Mouse (Mus musculus) adrenal gland, postnatal 4 days (tissue): ENCODE measurements at regions not wholly inside any gene's neighbourhood (a gene's known extent, or its start where the extent isn't known, plus 50 kb on each side); places are given as distances from the start of the nearest gene placed in this dataset.
"Not testable (repeated sequence)": the region's sequence is repeated elsewhere in the genome, so short reads cannot be mapped to it uniquely, and the experiment has no call there.

Experiments
- DNase-seq, 2 experiments: peaks; one replicate each; pipeline ENCODE4 v3.0.0; 2021 to 2022; ENCODE audit warnings: low spot score in 2 of 2, mixed read lengths in 2 of 2

DNA sequence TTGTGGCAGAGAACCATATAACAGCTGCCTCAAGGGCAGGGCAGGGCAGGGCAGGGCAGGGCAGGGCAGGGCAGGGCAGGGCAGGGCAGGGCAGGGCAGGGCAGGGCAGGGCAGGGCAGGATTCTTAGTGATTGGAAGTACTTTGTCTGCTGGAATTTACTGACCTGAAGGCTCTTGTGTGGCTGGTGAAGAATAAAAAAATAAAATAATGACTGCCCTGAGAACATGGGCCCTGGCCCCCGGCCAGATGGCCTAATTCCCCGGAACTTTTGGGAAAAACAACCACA, 169.3 kb downstream of the Qk start:
- DNase-seq = not testable (repeated sequence)

DNA sequence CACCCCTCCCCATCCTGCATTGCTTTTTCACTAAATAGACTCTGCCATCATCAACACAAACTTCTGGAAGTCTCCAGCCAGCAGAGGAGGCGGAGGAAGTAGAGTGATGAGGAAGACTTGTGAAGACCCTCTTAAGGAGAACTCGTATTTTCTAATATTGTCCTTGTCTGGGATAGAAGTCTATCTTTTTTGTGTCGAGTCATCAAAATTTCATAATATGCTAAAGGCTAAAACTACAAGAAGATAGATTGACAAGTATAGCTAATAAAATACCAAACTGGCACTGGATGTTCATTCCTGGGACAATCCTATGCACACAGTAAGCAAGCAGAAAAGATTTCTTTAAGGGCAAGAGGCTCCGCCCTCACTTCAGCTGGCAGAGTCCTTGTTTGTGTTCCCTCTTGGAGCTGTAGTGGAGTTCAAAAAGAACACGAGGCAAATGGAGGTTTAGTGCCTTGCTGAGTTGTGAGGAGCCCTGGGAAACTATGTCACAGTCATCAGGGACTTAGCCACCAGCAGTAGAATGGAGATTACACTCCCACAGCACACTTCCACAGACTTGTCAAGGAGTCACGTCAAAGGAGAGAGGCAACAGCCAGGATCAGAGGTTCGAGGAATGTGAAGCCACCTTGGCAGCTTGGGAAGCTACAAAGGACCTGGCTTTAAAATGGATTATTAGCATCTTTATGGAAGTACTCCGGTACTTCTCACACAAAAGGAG, 169.8 kb downstream of the Qk start:
- DNase-seq = no peak

DNA sequence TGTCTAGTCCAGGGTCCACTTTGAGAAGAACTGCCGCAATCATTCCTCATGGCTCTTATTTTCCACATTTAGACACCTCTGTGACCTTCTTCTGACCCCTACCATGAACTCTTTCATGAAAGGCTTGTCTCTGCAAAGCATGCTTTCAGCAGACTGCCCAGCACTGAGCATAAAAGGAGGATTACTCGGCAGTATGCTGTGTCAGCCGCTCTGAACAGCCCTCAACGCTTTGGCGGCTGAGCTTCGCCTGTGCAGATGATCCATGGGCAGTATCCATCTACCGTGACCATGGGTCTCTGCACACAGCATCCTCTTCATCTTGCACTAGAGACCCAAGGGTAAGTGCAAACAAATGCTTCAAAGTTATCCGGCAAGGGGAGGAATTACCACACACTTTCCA, 172.5 kb downstream of the Qk start:
- no peak for DNase-seq

DNA sequence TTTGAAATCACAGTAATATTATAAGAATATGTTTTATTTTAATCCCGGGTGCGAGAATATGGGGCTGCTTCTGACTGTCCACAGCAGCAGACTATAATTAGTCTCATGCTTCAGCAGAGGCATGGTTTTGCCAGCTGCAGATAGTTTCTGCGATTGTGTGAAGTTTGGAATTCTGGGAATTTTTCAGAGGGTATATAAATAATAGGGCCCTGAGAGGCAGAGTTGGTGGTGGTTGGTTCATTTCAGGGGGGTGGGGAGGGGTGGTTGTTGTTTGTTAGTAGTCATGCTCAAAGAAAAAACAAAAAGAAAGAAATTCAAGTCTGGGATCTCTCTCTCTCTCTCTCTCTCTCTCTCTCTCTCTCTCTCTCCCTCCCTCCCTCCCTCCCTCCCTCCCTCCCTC, 173.1 kb downstream of the Qk start:
- no peak for DNase-seq

DNA sequence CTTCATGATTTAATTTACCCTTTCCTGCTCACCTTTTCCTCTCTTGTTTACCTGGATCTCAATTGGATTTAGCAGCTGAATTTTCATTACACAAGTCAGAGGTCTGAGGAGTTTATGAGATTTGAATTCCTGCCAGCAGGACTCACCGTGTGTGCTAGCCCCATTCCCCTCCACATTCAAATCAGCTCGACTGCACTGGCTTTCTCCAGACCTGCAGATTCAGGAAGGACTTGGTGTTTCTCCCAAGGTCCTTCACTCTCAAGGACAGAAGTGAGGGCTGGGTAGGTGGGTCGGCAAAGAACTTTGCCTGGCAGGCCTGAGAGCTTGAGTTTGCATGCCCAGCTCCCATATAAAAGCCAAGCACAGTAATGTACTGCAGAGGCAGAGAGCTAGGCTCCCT, 180.8 kb downstream of the Qk start:
- DNase-seq = no peak

DNA sequence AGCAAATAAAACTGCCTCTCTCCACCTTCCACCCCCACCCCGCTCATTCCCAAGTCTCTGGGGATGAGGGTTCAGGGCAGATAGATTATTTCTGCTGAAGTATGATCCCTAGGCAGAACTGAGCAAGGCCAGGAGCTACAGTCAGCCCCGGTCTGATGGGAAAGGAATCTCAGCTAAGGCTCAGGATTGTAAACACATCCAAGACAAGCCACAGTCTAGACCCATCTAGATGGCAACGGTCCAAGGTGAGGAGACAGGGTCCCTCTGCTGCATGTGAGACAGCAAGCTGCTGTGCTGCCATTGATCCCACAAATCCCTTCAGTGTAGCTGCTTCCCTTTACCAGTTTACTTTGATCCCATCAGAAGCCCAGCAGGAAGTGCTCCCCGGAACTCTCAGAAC, 181.3 kb downstream of the Qk start:
- DNase-seq = no peak

DNA sequence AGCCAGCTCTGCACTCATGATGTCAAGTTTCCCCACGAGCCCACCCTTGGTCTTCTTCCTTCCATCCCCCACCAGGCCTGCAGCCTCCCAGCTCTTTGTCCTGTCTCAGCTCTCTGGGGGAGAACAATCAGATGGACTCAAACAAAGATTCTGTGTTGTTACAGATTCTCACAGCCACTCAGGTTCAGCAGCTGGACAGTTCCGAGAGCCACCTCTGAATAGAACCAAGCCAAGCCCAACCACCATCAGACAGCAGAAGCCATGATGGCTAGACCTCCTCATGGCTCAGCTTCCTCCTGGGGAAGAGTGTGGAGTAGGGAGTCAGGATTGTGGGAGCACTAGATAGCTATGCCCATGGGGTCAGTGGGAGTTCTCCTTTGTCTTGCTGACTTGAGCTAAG, 184.5 kb downstream of the Qk start:
- no peak for DNase-seq

DNA sequence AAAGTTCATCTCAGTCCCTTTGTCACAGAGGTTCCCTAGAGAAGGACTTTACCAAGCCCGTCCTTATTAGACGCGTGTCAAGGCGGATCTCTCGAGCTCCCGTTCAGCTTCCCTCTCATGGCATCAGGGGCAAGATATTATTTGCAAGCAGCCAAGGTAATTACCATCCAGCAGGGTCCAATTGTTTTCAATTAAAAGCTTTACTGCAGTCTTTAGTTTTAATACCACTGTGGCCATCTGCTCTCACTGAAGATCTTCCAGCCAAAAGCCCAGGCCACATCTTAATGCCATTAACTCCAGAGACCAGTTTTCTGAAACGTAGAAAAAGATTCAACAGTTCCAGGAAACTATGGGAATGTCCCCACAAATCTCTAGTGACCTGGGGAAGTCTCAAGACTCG, 191.1 kb downstream of the Qk start:
- DNase-seq = no peak

DNA sequence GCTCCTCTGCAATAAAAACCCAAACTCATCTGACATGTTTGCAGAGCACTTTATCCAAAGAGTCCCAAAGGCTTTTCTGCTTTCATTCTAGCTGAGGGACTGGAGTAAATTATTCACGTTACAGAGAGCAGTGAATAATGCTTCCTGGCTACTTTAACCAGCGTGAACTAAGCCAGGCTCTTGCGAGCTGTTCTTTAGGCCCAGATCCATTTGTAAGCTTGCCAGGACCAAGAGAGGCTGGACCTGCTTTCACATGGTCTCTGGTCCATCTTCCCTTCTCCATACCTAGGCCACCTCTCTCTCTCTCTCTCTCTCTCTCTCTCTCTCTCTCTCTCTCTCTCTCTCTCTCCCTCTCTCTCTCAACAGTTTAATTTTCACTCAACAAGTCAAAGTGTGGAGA, 197.2 kb downstream of the Qk start:
- no peak for DNase-seq

DNA sequence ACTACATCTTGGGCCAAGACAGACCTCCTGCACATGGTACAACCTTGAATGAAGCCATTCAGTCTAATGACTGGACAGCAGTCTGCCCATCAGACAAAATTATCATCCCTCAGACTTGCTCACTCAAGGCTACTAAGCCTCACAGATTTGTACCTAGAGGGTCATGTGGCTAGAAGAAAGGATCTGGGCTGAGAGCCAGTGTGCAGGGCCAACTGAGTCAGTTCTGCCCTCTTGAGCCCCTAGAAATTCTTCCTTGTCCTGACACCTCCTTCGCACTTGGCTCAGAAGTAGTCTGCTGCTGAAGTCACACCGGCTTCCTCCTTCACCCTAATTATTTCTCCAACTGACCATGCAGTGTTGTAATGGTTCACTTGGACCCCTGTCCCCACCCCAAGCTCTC, 207.5 kb downstream of the Qk start:
- no peak for DNase-seq

DNA sequence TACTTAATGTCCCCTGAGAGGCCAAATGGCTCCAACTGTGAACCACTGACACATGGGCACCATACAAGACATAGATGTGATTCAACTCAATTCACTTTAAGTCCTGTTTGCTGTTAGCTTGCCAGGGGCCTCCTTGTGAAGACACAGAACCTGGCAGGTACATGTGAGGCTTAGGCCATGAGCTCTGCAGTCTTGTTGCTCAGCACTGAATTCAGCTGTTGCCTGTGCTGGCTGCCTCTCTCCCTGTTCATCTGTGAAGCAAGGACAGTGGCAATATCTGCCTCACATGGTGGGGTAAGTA, 209.3 kb downstream of the Qk start:
- DNase-seq = no peak

DNA sequence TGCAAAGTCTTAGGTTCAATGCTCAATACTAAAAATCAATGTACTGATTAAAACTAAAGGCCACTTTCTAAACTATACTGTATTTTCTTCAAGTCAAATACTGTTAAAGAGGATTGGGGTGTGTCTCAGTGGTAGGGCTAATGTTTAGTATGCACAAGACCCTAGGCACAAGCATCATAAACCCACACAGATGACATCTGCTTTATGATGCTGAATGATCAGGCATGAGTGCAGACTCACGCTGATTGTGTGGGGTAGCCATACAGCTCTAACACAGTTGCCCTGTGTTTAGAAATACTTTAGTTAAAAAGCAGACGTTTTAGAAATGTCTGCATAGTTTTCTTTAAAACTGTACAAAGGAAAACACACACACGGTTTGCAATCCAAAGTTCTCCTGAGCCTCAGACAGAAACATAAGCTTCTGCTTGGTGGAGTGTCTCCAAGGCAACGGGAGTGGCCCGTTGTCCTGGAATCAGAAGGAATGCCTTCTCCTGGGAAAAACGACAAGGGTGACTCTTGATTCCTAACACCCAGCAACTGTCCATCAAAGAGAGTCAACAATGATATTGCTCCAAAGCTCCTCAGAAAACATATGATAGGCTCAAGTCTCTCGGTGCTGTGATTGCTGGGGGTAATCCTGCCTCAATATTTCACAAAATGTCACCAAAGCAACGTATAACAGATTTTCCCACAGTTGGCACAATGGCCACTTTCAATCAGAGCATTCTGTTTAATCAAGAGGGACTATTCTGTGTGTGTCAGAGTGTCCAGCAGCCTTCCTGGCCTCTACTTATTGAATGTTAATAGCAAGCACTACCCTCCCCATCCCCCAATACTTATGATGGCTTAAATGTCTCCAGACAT, 209.9 kb downstream of the Qk start:
- DNase-seq = no peak

DNA sequence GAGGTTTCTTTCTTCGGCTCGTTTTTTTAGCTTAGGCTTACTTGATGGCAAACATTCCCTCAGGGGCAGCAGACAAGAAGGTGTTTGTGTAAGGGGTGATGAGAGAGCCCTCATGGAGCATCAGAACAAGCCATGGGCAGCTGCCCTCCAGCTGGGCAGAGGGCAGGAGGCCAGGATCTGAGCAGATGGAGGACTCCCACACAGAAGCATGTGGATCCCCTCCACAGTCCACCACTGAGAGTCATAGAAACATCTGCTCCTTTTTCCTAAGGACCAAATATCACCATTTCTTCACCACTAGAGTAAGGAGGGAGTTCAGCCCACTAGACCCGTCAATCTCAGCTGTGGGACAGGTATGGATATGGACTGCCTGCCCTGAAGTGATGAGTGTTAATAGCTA, 214.4 kb downstream of the Qk start:
- no peak for DNase-seq

DNA sequence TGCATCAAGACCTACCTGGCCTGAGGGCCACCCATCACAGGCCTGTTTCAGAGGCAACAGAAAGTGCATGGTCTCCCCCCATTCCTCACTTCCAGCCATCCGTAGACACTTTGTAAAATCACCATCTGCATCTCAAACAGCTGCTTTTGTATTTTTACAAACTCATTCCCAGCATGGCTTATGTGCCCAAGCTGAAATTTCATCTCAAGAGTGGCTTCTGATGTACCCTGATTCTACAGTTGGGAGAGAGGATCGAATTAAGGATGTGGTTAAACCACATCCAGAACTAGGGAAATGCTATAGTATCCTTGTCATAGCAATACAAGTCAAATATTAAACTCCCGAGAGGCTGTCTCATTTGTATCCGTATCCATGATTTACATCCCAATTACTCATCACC, 221.5 kb downstream of the Qk start:
- no peak for DNase-seq

DNA sequence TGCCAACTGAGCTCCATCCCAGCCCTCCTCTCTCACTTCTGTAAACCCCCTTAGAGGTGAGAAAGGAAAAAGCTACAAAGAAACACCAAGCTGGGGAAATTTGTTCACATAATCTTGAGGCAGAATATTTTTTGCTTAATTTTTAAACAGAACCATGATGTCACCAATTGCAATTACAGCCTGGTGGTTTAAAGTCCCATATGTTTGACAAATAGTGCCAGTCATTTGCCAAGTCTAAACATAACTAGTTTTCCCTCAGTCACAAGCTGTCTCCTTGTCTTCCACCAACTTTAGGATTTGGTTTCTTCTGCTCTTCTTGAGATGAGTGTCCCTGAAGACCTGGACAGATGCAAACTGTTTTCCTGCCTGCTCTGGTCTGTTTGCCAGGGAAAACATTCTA, 222.0 kb downstream of the Qk start:
- no peak for DNase-seq

DNA sequence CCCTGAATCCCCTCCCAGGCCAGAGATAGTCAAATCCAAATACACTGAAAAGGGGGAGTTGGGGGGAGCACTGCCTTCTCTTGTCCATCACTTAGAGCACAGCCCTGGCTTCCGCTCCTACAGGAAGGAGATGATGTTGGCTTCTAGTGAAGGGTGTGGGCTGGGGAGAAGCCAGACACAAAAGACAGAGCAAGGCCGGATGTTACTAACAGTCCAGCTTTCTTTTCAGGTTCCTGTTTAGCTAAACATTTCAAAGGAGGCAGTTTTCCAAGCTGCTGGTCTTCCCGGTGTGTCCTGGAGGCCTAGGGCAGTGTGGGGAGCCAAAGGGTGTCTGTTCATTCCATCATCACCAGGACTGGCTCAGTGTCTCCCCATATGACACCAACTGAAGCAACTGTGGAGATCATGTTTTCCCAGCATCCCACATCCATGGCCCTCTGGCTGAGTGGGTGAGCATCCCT, 223.8 kb downstream of the Qk start:
- DNase-seq = no peak

DNA sequence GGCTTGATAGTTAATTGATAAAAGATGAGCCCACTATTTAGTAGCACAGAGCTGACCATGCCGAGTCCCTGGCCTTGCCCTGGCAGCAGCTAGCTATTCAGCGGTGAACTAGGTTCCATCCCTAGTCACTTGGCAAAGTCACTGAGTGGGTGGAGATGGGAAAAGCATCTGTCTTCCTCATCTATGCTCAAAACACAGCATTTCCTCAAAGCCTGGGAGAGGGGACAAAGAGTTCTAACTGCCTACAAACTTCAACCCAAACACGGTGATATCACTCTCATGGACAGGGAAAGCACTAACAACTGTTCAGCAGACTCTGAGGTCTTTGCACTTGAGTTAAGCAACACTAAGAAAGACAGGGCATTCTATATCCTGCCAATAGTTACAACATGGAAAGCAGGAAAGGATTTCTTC, 225.5 kb downstream of the Qk start:
- DNase-seq = no peak

DNA sequence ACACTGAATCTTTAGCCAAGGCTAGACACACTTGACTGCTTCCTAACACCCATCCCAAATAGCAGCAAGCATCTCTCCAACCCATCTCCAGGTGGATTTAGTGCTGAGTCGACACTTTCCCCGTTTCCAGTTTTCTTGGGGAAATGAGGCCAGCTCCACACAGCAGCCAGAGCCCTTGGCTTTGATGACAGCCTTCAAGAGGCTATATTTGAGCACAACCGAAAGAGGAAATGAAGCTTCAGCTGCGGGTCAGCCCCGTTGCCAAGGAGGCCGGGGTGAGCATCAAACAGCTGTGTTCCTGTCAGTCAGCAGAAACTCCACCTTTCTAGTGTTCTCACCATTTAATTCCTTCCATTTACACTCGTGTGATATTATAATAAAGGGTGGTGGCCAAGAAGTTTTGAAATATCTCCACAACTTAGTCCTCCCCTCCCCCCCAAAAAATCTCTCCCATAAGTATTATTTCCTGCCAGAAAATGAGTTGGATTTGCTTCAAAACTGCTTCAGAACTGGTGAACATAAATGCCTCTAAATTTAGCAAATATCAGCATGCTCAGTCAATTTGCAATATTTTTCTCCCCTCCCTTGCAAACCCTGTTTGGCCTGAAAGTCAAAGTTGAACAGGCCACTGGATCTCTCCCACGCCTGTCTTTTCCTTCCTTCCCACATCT, 226.1 kb downstream of the Qk start:
- no peak for DNase-seq

DNA sequence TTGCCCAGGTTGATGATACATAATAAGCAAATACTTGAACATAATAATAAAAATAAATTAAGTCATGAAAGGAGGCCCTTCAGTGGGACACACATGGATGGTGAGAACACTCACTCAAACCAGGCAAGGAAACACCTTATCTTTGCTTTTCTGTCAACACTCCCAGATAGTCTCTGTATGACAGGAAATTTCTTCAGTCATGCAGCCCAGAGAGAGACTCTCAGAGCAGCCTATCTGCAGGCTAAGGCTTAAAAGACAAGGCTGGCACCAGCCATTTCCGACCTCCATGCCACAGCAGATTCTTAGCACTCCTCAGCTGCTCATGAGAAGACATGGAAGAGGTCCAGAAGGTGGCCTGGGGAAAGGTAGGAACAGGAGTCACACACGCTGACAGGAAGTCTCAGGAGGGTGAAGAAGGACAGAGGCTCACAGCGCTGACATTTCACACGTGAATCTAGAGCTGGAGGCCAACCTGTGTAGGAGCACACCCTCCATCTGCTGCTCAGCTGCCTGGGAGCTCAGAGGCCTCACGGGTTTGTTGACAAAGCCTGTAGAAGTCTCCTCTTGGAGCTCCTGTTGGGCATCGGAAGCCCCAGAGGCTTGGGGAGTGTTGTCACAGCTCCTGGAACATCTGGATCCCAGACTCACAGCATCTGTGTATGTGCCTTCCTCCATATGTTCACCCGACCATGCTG, 232.3 kb downstream of the Qk start:
- DNase-seq = no peak

DNA sequence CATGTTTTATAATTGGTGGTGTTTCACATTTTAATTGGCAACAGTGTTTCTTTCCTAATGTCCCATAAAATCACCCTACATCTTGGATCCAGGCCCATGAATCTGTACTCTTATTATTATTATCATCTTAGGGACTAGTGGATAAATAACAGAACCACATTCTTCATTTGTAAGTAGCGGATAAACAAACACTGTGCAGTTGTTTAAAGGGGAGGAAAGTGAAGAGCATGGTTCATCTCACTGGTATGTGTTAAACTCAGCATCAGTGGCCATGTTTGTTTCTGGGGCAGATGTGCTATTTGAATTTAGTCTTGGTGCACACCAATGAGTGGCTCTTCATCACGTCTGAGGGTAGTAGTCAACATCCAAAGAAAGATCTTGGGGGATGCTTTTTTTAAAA, 233.1 kb downstream of the Qk start:
- DNase-seq = no peak

DNA sequence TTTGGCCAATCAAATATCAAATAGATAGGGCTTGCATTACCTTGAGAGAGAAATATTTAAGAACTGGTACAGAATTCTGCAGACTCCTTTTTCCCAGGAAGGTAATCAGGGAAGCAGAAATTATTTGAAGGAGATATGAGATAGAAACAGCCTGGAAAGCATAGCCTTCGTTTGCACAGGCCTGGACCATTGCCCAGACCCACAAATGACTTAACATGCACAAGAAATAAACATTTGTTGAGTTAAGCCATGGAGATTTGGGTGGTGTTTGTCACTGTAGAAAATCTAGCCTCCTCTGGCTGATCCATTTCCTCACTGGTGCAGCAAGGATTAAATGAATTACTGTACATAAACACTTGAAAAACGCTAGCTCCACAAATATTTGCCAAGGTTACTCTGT, 233.5 kb downstream of the Qk start:
- DNase-seq = no peak

DNA sequence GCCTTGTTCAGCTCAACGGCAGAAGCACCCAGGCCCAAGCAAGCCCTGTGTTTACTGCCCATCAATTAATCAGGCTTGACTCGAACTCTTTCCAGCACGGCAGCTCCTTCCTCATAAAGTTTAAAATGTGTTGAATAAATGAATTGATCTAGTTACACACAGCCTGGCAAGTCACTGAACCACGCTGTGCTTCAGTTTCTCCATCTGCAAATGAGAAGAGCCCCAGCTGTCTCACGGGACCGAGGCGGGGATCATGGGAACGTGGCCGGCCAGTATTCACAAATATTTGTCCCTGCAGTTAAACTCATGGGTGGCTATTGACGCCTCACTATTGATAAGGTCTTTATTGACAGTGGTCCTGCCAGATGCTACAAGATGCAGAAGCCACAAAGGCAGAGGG, 237.9 kb downstream of the Qk start:
- no peak for DNase-seq
